Mouse (Mus musculus): ENCODE data around the gene BC005537.
"Not testable (repeated sequence)": the region's sequence is repeated elsewhere in the genome, so short reads cannot be mapped to it uniquely, and the experiment has no call there.

BC005537 gene

DNA sequence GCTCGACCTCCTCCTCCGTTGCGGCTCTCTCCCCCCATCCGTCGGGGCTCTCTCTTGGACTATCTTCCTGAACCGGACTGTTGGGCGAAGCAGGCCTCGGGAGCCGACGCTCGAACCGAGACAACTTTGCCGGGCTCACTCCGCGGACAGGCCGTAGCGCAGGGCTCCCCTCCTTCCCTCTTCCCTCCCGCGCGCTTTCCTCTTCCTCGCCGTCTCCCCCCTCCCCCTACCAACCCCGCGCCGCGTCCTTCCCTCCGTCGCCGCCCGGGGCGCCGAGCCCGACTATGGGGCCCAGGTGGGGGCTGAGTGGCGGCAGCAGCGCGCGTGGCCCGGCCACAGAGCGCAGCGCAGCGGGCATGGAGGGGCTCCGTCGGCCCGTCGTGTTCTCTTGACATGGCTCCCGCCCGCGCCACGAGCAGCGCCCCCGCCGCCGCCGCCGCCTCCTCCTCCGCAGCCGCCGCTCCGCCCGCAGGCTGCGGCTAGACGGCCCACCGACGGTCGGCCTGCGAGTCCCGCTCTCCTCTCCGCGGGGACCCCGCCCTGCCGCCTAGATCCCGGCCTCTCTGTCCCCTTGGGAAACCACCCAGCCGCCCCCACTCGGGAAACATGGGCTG is at the start of gene BC005537:
BC005537 (plus strand) TSS at position 350 of the 614 bp plus-strand sequence.
- peak; percentile 56 to 62 for DNase-seq (ENCODE audit: low read depth in 2 of 2, low spot score in 2 of 2)

DNA sequence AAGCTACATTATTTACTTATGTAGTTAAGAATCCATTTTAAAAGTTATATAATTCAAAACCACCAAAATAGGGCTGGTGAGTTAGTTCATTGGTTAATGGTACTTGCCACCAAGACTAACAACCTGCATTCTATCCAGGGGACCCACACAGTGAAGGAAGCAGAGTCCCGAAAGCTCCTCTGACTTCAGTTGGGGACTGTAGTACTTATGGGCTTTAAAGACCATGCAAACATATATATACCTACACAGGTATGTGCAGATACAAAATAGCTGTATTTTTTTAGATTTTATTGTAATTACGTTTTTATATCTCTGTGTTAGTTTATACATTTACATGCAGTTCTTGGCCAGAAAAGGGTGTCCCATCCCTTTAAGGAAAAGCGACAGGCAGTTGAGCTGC is 44.7 kb upstream of the BC005537 start:
- DNase-seq (ENCODE audit: low read depth in 2 of 2, low spot score in 2 of 2) = no peak

- no peak for DNase-seq (ENCODE audit: low read depth in 2 of 2, low spot score in 2 of 2)
Observed at GRCm38 (mm10) chr13:24757820-24758564, 43.5 kb upstream of the BC005537 start.

DNA sequence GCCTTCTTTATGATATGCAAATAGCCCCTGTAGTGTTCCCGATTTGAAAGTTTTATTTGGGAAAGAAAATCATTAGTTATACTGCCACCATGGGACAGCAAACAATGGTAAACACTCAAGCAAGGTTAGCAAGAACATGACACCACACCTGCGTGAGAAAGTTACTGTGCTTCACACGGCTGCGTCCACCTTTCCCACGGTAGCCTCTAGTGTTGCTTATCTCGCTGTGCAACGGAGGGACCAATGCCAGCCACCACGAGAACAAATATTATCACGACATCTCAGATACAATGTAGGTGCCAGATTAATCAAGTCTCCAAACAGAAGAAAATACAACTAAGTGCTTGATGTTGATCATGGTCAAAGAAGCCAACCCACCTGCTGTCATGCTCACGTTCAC is 42.0 kb upstream of the BC005537 start:
- DNase-seq (ENCODE audit: low read depth in 2 of 2, low spot score in 2 of 2) = no peak

DNA sequence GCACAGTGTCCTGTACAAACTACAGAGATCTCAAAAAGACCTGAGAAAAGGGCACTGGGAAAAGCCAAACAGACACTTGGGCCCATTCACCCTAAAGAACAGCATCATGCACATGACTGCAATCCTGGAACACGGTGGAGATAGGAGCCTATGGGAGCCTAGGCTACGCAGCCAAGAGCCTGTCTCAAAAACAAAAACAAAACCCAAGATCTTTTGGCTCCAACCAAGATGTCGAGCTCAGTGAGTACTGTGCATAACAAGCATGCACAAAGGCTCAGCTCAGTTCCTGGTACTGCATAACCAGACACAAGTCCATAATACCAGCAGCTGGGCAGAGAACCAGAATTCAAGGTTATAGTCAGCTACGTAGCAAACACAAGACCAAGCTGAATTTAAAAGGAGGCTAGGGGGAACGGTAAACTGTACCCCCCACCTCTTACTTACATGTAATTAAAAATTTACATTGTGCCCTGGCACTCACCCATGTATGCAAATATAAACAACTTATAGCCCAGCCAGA is 41.0 kb upstream of the BC005537 start:
- DNase-seq (ENCODE audit: low read depth in 2 of 2, low spot score in 2 of 2) = no peak

DNA sequence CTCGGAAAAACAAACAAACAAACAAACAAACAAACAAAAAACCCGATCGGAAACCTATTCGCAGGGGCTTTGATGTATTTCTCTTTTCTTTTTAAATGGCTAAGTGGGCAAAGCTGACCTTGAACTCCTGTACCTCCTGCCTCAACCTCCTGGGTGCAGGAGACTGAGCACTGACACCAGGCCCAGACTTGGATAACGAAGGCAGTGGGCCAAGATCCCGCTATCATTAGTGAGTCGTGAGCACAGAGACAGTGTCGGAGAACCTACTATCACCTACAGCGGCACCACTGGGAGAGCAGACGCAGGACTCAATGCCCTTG is 40.4 kb upstream of the BC005537 start:
- DNase-seq (ENCODE audit: low read depth in 2 of 2, low spot score in 2 of 2) = no peak

DNA sequence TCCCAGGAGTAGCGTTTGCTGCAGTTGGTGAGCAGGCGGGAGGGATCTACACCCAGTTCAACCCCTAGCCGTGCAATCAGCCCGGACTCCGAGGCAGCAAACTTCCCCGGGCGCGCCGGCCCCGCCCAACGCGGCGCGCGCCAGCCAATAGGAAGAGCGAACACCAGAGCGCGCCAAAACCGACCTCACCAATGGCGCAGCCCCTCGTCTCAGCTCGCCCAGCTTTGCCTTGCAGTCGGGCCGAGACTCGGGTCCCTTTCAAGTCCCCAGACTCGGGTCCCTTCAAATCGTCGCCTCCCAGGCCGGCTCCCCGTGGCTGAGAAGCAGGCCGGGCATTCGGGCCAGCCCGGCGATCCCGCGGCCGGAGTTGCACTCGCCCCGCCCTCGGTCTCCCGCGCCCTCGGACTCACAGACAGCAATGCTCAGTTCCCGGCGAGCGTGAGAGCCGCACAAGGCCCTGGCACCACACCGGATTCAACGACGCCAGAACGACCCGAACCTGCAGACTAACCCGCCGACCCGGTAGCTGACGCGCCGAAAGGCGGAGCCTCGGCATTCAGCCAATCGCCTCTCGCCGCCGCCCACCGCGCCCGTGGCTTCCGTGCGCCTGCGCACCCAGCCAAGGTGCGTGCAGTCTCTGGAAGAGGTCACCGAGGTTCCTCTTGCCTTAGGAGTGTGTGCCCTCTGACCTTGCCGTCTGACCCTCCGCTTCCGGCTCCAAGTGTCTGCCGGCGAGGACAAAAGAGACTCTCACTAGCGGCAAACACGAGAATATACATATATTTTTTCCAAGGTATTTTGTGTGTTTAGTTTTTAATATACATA is 39.8 kb upstream of the BC005537 start, which contains the start of gene Gmnn:
Gmnn (minus strand) TSS at position 521 of the 825 bp plus-strand sequence.
- DNase-seq (ENCODE audit: low read depth in 2 of 2, low spot score in 2 of 2) = peak; percentile 81 to 86

- DNase-seq (ENCODE audit: low read depth in 2 of 2, low spot score in 2 of 2) = no peak
Observed at GRCm38 (mm10) chr13:24762254-24762653, 39.2 kb upstream of the BC005537 start.

DNA sequence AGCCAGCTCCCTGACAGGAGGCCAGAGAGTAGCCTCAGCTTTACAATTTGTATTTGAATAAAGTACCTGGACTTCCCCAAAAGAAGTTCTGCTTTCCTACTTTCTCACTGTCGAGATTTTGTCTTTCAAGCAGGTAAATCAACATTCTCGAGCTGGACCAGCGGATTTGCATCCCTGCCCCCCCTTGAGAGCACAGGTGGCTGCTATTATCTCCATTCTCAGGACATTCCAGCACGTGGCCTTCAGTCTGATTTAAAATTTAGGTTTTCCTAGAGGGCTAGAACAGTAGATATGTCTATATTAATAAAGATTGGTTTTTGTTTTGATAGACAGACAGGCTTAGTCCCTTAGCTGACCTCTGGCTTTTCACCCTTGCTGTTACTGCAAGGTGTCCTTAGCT is 33.6 kb upstream of the BC005537 start:
- not testable (repeated sequence) for DNase-seq (ENCODE audit: low read depth in 2 of 2, low spot score in 2 of 2)

- not testable (repeated sequence) for DNase-seq (ENCODE audit: low read depth in 2 of 2, low spot score in 2 of 2)
Observed at GRCm38 (mm10) chr13:24771482-24771881, 30.0 kb upstream of the BC005537 start.

DNA sequence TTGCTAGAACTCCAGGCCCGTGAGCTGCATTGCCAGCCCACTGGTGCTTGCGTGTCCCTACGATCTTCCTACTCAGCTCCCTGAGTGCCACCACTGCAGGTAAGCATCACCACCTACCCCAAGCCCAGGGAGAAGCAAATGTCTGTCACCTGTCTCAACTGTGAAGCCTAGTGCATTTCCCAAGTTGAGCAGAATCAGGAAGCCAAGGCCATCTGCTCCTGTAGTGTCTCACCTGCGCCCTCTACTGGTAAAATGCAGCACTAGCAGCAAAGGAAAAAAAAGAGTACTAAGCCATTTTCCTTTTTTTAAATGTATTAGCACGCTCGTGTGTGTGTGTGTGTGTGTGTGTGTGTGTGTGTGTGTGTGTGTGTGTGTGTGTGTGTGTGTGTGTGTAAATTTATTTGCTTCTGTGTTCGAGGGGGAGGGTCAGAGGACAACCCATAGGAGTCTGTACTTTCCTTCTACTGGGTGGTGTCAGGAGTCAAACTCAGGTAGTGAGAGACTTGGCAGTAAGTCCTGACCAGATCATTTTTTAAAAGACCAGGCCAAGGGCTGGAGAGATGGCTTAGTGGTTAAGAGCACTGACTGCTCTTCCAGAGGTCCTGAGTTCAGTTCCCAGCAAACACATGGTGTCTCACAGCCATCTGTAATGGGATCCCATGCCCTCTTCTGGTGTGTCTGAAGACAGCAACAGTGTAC is 25.2 kb upstream of the BC005537 start:
- peak; percentile 58 to 68 for DNase-seq (ENCODE audit: low read depth in 2 of 2, low spot score in 2 of 2)

GRCm38 (mm10) chr13:24778026-24778425 is 23.4 kb upstream of the BC005537 start:
- DNase-seq (ENCODE audit: low read depth in 2 of 2, low spot score in 2 of 2) = no peak

GRCm38 (mm10) chr13:24778706-24779380 is 22.6 kb upstream of the BC005537 start:
- DNase-seq (ENCODE audit: low read depth in 2 of 2, low spot score in 2 of 2) = peak; percentile 23 to 33

DNA sequence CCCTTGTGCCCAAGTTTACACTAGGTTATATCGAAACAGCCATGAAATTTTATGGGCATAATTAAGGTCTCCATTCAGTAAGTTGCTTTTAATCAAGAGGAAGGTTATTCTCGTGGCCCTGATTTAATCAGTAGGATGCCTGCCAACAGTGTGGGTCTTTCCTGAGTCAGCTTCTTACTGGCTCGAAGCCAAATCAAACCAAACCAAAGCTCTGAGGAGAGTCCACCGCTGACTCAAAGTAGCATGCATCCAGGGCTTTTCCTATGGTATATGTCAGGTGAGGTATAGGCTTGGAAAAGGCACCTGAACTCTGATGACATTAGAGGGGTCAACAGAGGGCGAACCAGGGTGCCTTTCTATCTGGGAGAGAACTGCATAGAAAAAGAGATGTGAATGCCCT is 19.5 kb upstream of the BC005537 start:
- no peak for DNase-seq (ENCODE audit: low read depth in 2 of 2, low spot score in 2 of 2)

GRCm38 (mm10) chr13:24786014-24786490 is 15.4 kb upstream of the BC005537 start:
- DNase-seq (ENCODE audit: low read depth in 2 of 2, low spot score in 2 of 2) = peak; percentile 59 to 74

DNA sequence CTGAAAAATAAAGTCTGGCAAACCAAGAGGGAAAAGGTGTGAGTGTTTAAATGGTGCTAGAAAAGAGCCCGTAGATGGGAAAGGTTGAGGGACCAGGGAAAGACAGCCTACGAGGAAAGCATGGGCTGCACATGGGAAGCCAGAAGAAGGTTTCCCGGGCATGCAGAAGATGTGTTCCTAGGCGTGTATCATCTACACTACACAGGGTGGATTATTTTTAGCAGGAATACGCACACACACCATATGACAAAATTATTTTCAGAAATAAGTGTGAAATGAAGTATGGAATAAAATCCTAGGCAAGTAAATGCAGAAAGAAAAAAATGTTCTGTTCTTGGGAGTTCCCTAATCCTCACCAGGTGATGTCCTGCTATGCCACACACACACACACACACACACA is 14.0 kb upstream of the BC005537 start:
- DNase-seq (ENCODE audit: low read depth in 2 of 2, low spot score in 2 of 2) = no peak

- DNase-seq (ENCODE audit: low read depth in 2 of 2, low spot score in 2 of 2) = no peak
Observed at GRCm38 (mm10) chr13:24791349-24791748, 10.1 kb upstream of the BC005537 start.

DNA sequence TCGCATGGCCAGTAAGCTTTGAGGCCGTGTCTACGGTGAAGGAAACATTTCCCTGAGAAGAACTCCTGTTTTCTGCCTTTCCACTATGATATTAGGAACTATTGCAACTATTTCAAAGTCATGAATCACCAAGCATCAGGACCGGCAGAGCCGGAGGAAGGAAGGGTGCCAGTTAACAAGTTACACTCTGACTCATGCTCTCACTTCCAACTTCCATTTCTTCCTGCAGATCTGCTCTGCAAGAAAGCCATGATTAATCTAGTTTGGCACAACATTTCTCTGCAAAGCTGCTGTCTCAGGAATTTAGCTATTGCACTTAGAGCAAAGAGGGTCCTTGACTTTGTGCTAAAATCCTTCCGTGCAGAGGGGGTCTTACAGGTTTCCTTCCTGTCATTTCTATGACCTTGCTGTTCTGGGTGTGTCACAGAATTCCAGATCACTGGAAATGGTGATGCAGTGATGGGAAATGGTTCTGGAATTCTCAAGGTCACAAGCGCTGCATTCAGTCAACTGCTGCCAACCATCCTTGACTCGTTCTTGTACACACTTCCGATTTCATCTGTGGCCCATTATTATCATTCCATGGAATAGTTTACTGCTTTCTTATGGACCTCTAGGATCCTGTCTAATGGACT is 8.9 kb upstream of the BC005537 start:
- no peak for DNase-seq (ENCODE audit: low read depth in 2 of 2, low spot score in 2 of 2)

- DNase-seq (ENCODE audit: low read depth in 2 of 2, low spot score in 2 of 2) = no peak
Observed at GRCm38 (mm10) chr13:24798686-24799085, 2.8 kb upstream of the BC005537 start.

DNA sequence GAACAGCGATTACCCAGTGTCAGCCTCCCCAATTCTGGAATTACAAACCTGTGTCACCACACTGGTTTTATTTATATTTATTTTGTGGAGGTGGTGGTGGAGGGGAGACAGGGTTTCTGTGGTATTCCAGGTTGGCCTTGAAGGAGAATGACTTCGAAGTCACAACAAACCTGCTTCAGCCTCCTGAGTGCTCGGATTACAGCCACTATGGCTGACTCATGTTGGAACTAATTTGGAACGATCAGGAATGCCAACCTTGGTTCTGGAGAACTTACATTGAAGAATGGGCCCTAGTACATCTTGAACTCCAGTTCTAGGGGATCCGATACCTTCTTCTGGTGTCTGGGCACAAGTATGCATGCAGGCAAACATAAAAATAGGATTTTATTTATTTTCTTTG is 2.1 kb upstream of the BC005537 start:
- no peak for DNase-seq (ENCODE audit: low read depth in 2 of 2, low spot score in 2 of 2)

Measured in CD8-positive naive resting alpha-beta T cell, adult 2 months (primary cell).